Mouse (Mus musculus) liver (tissue): Measurements from ENCODE around the gene Spout1.

Source experiments
- DNase-seq: peaks from one replicate; pipeline ENCODE4 v3.0.0-alpha.2; 2020; ENCODE audit warnings: mixed read lengths

Gene Spout1

GRCm38 (mm10) chr2:30124472-30125274 is 53.6 kb downstream of the Spout1 start, which contains the start of gene Zer1:
Zer1 (minus strand) TSS chr2:30124585.
- peak; percentile 95 for DNase-seq

- no peak for DNase-seq
Observed at GRCm38 (mm10) chr2:30123729-30124471, 54.4 kb downstream of the Spout1 start.
